Mouse (Mus musculus): ENCODE measurements around the gene Ldb3.

- TF ChIP-seq POLR2A (IDR thresholded peaks at IDR 0.05; ENCODE audit: borderline replicate concordance, extremely low read depth, insufficient read depth, insufficient read length, poor library complexity, severe bottlenecking) (no peak), CTCF (IDR thresholded peaks at IDR 0.05; ENCODE audit: borderline replicate concordance, extremely low read depth, insufficient read depth, insufficient read length) (no peak)
These were observed 35.2 kb upstream of the Ldb3 start for GRCm38 (mm10) chr14:34623531-34624210.

Measured in brain, embryonic 14.5 days (tissue).